Mouse (Mus musculus) cerebellum, adult 18-20 months (tissue): Measurements from ENCODE around the gene Olfr1312.
"Not testable (repeated sequence)": the region's sequence is repeated elsewhere in the genome, so short reads cannot be mapped to it uniquely, and the experiment has no call there.

Source experiments
- DNase-seq, 2 experiments: peaks; one replicate each; pipeline ENCODE4 v3.0.0; 2021

The Olfr1312 gene

DNA sequence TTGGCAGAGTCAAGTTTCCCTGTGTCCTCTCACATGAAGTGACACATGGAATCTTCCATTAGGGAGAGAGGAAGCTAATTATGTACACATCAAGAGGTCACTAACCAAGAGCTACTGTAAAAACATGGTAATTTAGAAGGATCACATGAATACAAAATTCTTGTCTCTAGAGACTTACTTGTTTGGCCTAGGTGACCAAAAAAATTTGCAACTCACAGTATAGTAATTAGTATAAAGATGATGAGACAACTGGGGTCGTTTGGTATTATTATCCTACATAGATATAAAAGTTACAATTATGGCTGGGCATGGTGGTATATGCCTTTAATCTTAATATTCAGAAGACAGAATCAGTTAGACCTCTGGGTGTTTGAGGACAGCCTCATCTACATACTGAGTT is at the start of gene Olfr1312:
TSS of gene Olfr1312 (minus strand) at position 101 of the 400 bp plus-strand sequence.
- no peak for DNase-seq

DNA sequence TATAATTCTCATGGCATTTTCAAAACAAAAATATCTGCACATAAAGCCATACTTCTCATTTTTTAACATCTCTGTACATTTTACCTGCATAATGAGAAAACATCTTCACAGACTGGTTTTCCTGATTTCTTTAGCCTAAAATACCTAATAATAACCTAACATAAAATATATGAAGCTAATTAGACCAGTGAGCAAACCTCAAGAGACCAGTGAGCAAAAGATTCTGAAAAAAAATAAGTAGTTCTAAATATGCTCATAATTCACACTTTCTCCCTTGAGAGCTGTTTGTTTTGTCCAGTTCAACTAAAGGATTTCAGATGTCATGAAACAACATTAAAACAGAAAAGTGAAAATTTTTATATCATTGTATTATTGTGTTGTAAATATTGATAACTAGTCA is 46.6 kb upstream of the Olfr1312 start, which contains the start of gene Olfr1314:
TSS of gene Olfr1314 (minus strand) at position 101 of the 400 bp plus-strand sequence.
- no peak for DNase-seq

DNA sequence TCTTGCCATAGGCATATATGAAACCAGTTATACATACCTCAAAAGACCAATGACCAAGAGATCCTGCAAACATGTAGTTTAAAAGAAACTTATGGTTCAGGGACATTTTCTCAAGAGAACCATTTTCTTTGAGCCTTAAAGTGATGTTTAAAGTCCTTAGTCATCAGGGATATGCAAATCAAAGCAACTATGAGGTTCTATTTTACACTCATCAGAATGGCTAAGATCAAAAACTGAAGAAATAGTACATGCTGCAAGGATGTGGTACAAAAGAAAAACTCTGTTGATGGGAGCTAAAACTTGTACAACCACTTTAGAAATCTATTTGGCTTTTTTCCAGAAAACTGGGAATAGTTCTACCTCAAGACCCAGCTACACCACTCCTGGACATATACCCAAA is 27.7 kb upstream of the Olfr1312 start, which contains the start of gene Olfr1313:
TSS of gene Olfr1313 (minus strand) at position 101 of the 400 bp plus-strand sequence.
- DNase-seq, result no peak

DNA sequence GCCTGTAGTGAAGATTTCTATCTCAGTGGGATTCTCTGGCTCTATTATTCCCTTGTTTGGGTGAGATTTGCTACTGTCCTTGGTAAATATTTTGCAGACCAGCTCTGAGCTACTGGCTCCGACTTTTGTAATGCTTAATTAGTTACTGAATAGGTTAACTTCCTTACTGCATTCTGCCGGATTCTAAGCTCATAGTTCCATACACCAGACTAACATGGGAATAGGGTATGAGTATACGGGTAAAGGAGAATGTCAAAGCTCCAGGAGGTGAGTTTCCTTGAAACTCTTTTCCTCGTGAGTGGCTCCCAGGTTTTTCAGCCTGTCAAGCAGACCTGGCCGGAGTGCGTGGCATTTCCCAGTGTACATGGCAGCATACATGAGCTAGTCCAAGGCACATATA is 23.1 kb downstream of the Olfr1312 start:
- DNase-seq, result not testable (repeated sequence)

DNA sequence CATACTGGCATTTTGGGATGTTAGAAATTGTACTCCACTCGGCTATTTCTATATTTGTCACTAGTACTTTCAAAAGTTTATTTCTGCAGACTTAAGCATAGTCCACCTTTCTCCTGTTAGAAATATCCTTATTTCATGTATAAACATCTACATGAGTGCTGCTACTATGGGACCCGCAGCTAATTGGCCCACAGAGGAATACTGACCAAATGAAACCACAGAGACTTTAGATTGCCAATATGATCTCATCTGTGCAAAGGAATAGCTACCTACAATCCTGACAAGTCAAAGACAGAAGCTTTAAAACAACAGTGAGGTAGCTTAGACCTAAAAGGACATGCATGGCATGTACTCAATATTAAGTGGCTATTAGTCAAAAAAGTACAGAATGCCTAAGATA is 25.7 kb downstream of the Olfr1312 start, which contains the start of gene Olfr1311:
TSS of gene Olfr1311 (minus strand) at position 101 of the 400 bp plus-strand sequence.
- no peak for DNase-seq

DNA sequence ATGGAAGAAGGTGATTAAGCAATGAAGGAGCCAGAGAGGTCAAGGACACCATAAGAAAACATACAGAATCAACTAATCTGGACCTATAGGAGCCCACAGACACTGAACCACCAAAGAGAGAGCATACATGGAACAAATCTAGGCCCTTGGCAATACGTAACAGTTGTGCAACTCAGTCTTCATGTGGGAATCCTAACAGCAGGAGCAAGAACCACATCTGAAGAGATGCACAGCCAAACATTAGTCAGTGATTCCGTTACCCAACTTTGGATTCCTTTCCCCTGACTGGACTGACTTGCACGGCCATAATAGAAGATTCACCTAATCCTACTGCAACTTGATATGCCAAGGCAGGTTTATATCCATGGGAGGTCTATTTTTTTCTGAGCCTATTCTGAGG is 35.1 kb downstream of the Olfr1312 start:
- DNase-seq, result no peak

DNA sequence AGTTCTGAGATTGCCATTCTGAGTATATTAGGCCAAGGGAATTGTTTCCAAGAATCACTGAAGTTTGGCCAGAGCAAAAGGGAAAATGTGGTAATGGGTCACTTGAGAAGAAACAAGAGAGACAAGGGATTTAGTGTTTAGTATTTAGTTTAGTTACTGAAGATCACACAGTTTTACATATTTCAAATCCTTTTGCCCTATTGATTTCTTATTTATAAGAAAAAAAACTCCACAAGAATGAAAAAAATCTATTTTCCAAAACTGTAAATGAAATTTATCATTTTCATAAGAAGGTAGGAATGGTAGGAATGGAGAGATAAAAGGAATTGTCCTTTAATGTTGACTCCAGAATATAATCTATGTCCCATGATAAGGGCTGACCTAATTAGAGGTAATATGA is 37.4 kb downstream of the Olfr1312 start, which contains the start of gene Olfr1310:
TSS of gene Olfr1310 (minus strand) at position 101 of the 400 bp plus-strand sequence.
- no peak for DNase-seq

DNA sequence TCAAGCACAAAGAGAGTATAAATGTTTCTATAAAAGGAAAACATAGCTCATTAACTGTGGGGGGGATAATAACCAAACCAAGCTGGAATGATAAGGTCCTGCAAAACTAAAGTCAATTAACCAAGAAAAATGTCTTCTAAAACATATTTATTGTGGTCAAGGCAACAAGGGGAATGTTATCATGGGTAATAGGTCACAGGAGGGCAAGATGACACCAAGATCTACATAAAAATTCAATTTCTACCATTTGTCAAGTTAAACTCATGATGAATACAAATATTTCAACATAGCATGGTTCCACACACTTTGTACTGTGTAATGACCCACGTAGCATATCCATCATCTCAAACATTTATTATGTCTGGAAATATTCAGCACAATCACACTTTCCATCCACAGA is 59.9 kb downstream of the Olfr1312 start, which contains the start of gene Olfr1309:
TSS of gene Olfr1309 (minus strand) at position 101 of the 400 bp plus-strand sequence.
- no peak for DNase-seq
